Mouse (Mus musculus): ENCODE measurements around the gene Slc25a34.

GRCm38 (mm10) chr4:141576877-141577276 lies 46.7 kb downstream of the Slc25a34 start:
- no peak for TF ChIP-seq CTCF (IDR thresholded peaks at IDR 0.05; ENCODE audit: borderline replicate concordance, insufficient read depth, low read depth, low read length)
- no peak for TF ChIP-seq POLR2A (IDR thresholded peaks at IDR 0.05; ENCODE audit: borderline replicate concordance, insufficient read depth, low read length)

Data from cerebellum, adult 2 months (tissue).